Mouse (Mus musculus) testis, adult 2 months (tissue): ENCODE measurements around the gene Phrf1.

Experiments
- CTCF ChIP-seq: fragments of 200-500 bp; IDR thresholded peaks from 2 replicates; pipeline ENCODE4 v1.5.1; 2012; ENCODE audit warnings: low read depth, mild to moderate bottlenecking, inconsistent platforms, low read length, moderate library complexity; ENCODE audit not compliant: control insufficient read depth, insufficient read depth, insufficient replicate concordance
- POLR2A ChIP-seq: fragments of 200-500 bp; IDR thresholded peaks from 2 replicates; pipeline ENCODE4 v1.6.1; 2012; ENCODE audit warnings: low read depth, mild to moderate bottlenecking, inconsistent platforms, low read length, moderate library complexity; ENCODE audit not compliant: control insufficient read depth

GRCm38 (mm10) chr7:141191796-141192685 is 36.5 kb upstream of the Phrf1 start:
- TF ChIP-seq CTCF (no peak), POLR2A (no peak)
